Mouse (Mus musculus): Measurements from ENCODE around the gene Mlec. TPM values are rescaled to one million over a fixed set of nuclear protein-coding genes. Genes with fewer than 3 reads are reported as not detected.
"Not testable (repeated sequence)": the region's sequence is repeated elsewhere in the genome, so short reads cannot be mapped to it uniquely, and the experiment has no call there.

Gene Mlec
- total RNA-seq, 1 experiment from 2014 or later, result 69.5 TPM

- peak; percentile 46 for ATAC-seq (ENCODE audit: extremely low read depth, insufficient number of reproducible peaks, low FRiP score, poor library complexity, severe bottlenecking)
Observed at GRCm38 (mm10) chr5:115155831-115156230, 2.1 kb downstream of the Mlec start.

GRCm38 (mm10) chr5:115155156-115155631 is 2.8 kb downstream of the Mlec start:
- ATAC-seq (ENCODE audit: extremely low read depth, insufficient number of reproducible peaks, low FRiP score, poor library complexity, severe bottlenecking), result no peak

- ATAC-seq (ENCODE audit: extremely low read depth, insufficient number of reproducible peaks, low FRiP score, poor library complexity, severe bottlenecking), result no peak
Observed at GRCm38 (mm10) chr5:115152132-115152956, 5.6 kb downstream of the Mlec start.

- ATAC-seq (ENCODE audit: extremely low read depth, insufficient number of reproducible peaks, low FRiP score, poor library complexity, severe bottlenecking), result no peak
Observed at GRCm38 (mm10) chr5:115151457-115151856, 6.5 kb downstream of the Mlec start.

- ATAC-seq (ENCODE audit: extremely low read depth, insufficient number of reproducible peaks, low FRiP score, poor library complexity, severe bottlenecking), result no peak
Observed at GRCm38 (mm10) chr5:115150991-115151390, 7.0 kb downstream of the Mlec start.

GRCm38 (mm10) chr5:115149675-115150459 is 8.1 kb downstream of the Mlec start:
- peak; percentile 65 for ATAC-seq (ENCODE audit: extremely low read depth, insufficient number of reproducible peaks, low FRiP score, poor library complexity, severe bottlenecking)

GRCm38 (mm10) chr5:115148872-115149271 is 9.1 kb downstream of the Mlec start:
- ATAC-seq (ENCODE audit: extremely low read depth, insufficient number of reproducible peaks, low FRiP score, poor library complexity, severe bottlenecking), result not testable (repeated sequence)

GRCm38 (mm10) chr5:115148378-115148777 is 9.6 kb downstream of the Mlec start:
- ATAC-seq (ENCODE audit: extremely low read depth, insufficient number of reproducible peaks, low FRiP score, poor library complexity, severe bottlenecking), result no peak

- no peak for ATAC-seq (ENCODE audit: extremely low read depth, insufficient number of reproducible peaks, low FRiP score, poor library complexity, severe bottlenecking)
Observed at GRCm38 (mm10) chr5:115147388-115147787, 10.6 kb downstream of the Mlec start.

GRCm38 (mm10) chr5:115146747-115147130 is 11.2 kb downstream of the Mlec start:
- no peak for ATAC-seq (ENCODE audit: extremely low read depth, insufficient number of reproducible peaks, low FRiP score, poor library complexity, severe bottlenecking)

- no peak for ATAC-seq (ENCODE audit: extremely low read depth, insufficient number of reproducible peaks, low FRiP score, poor library complexity, severe bottlenecking)
Observed at GRCm38 (mm10) chr5:115145976-115146746, 11.8 kb downstream of the Mlec start.

GRCm38 (mm10) chr5:115145253-115145968 is 12.6 kb downstream of the Mlec start:
- ATAC-seq (ENCODE audit: extremely low read depth, insufficient number of reproducible peaks, low FRiP score, poor library complexity, severe bottlenecking), result no peak

GRCm38 (mm10) chr5:115144471-115144870 is 13.5 kb downstream of the Mlec start:
- ATAC-seq (ENCODE audit: extremely low read depth, insufficient number of reproducible peaks, low FRiP score, poor library complexity, severe bottlenecking), result no peak

- no peak for ATAC-seq (ENCODE audit: extremely low read depth, insufficient number of reproducible peaks, low FRiP score, poor library complexity, severe bottlenecking)
Observed at GRCm38 (mm10) chr5:115143552-115143951, 14.4 kb downstream of the Mlec start.

- no peak for ATAC-seq (ENCODE audit: extremely low read depth, insufficient number of reproducible peaks, low FRiP score, poor library complexity, severe bottlenecking)
Observed at GRCm38 (mm10) chr5:115142166-115142697, 15.7 kb downstream of the Mlec start.

- ATAC-seq (ENCODE audit: extremely low read depth, insufficient number of reproducible peaks, low FRiP score, poor library complexity, severe bottlenecking), result no peak
Observed at GRCm38 (mm10) chr5:115140726-115141125, 17.3 kb downstream of the Mlec start.

GRCm38 (mm10) chr5:115139124-115139523 is 18.9 kb downstream of the Mlec start:
- no peak for ATAC-seq (ENCODE audit: extremely low read depth, insufficient number of reproducible peaks, low FRiP score, poor library complexity, severe bottlenecking)
